Comparison of ENCODE assay signal across 11 mouse cellular contexts in genomic region chr11:75409679-75410575, GRCm38 (mm10). TPM values are rescaled to one million over a fixed set of nuclear protein-coding genes. Genes with fewer than 3 reads are reported as not detected.
DNase-seq lines count a peak whose midpoint lies in the region; ATAC-seq and TF ChIP-seq lines count a peak whose summit lies in the region.
"Had no signal": no experiment of that assay in that cellular context is flagged by ENCODE, and none has a peak within 500 bp of the region (broad histone marks: within the 10 kb centered on the region; RNA-seq: fewer than 3 reads in every experiment).

No protein-coding gene starts in this region.

- no peaks in the 10 kb centered on the region for H3K27me3 ChIP-seq in heart, postnatal 0 days (ENCODE audit: control insufficient read depth, insufficient read depth, low read length)
- H3K27me3 ChIP-seq in kidney, embryonic 14.5 days (ENCODE audit: control insufficient read depth, insufficient read depth, low read length): no peaks in the 10 kb centered on the region
- no peaks in the 10 kb centered on the region for H3K27me3 ChIP-seq in stomach, postnatal 0 days (ENCODE audit: control insufficient read depth, insufficient read depth, low read length)
- no peaks in the 10 kb centered on the region for H3K27me3 ChIP-seq in intestine, embryonic 15.5 days (replicated peaks)

- H3K4me1 ChIP-seq in heart, postnatal 0 days (ENCODE audit: control insufficient read depth, insufficient read depth): no peaks in the 10 kb centered on the region
- no peaks in the 10 kb centered on the region for H3K4me1 ChIP-seq in kidney, embryonic 14.5 days (ENCODE audit: control insufficient read depth, insufficient read depth, low read length)
- no peaks in the 10 kb centered on the region for H3K4me1 ChIP-seq in stomach, postnatal 0 days (replicated peaks; ENCODE audit: control insufficient read depth, insufficient read depth)
- no peaks in the 10 kb centered on the region for H3K4me1 ChIP-seq in intestine, embryonic 15.5 days (replicated peaks)

- H3K4me3 ChIP-seq in heart, postnatal 0 days (ENCODE audit: low read depth, low read length): no peak overlapping the region
- no peak overlapping the region for H3K4me3 ChIP-seq in kidney, embryonic 14.5 days (ENCODE audit: low read length)
- no peak overlapping the region for H3K4me3 ChIP-seq in stomach, postnatal 0 days (ENCODE audit: low read depth, low read length)
- H3K4me3 ChIP-seq in intestine, embryonic 15.5 days (replicated peaks): no peak overlapping the region

- H3K4me2 ChIP-seq in heart, postnatal 0 days (ENCODE audit: low read depth, low read length): no peak overlapping the region
- H3K4me2 ChIP-seq in kidney, embryonic 14.5 days (replicated peaks; ENCODE audit: low read depth, low read length): no peak overlapping the region
- no peak overlapping the region for H3K4me2 ChIP-seq in stomach, postnatal 0 days (replicated peaks; ENCODE audit: low read depth)
- H3K4me2 ChIP-seq in intestine, embryonic 15.5 days (replicated peaks): no peak overlapping the region
- H3K4me2 ChIP-seq: lung, embryonic 14.5 days had no signal

- no peak for ATAC-seq in heart, postnatal 0 days (ENCODE audit: insufficient read depth, low read depth)
- peak; percentile 61 for ATAC-seq in CD4-positive, CD25-positive, alpha-beta regulatory T cell, adult 4 months
- ATAC-seq in kidney, embryonic 14.5 days (ENCODE audit: low FRiP score, low TSS enrichment): no peak
- 0 out of 2 replicates have a peak, but pooled peaks have one; percentile 29 for ATAC-seq in stomach, postnatal 0 days (ENCODE audit: low FRiP score, low TSS enrichment)
- ATAC-seq in intestine, embryonic 15.5 days: no peak

- WGBS in heart, postnatal 0 days: 68% methylated on average over 17 of the region's 17 CpGs
- WGBS in kidney, embryonic 14.5 days: 65% methylated on average over 17 of the region's 17 CpGs
- WGBS in stomach, postnatal 0 days: 70% methylated on average over 17 of the region's 17 CpGs
- WGBS in intestine, embryonic 15.5 days: 69% methylated on average over 17 of the region's 17 CpGs

- TF ChIP-seq EP300 in heart, postnatal 0 days (IDR thresholded peaks at IDR 0.05; ENCODE audit: low read depth): no peak
- no peak for TF ChIP-seq EP300 in stomach, postnatal 0 days (optimal IDR thresholded peaks at IDR 0.05)

- H3K9me3 ChIP-seq in heart, postnatal 0 days (replicated peaks; ENCODE audit: control insufficient read depth, low read length): no peaks in the 10 kb centered on the region
- no peaks in the 10 kb centered on the region for H3K9me3 ChIP-seq in kidney, embryonic 14.5 days (ENCODE audit: control insufficient read depth, low read length)
- H3K9me3 ChIP-seq in stomach, postnatal 0 days (ENCODE audit: control insufficient read depth, low read length): no peaks in the 10 kb centered on the region
- H3K9me3 ChIP-seq in intestine, embryonic 15.5 days: no peaks in the 10 kb centered on the region

- TF ChIP-seq CTCF in heart, postnatal 0 days (IDR thresholded peaks at IDR 0.05; ENCODE audit: low read depth): no peak
- no peak for TF ChIP-seq CTCF in stomach, postnatal 0 days (IDR thresholded peaks at IDR 0.05; ENCODE audit: low read depth)

- peak overlapping the region; percentile 35; the same call in 1 of the 2 replicates for H3K27ac ChIP-seq in heart, postnatal 0 days (ENCODE audit: low read depth)
- H3K27ac ChIP-seq in kidney, embryonic 14.5 days (ENCODE audit: low read depth, low read length): peak overlapping the region; percentile 1; the same call in 1 of the 2 replicates
- no peak overlapping the region for H3K27ac ChIP-seq in stomach, postnatal 0 days (replicated peaks)
- no peak overlapping the region for H3K27ac ChIP-seq in intestine, embryonic 15.5 days

- H3K36me3 ChIP-seq in heart, postnatal 0 days (replicated peaks; ENCODE audit: control insufficient read depth, insufficient read depth, low read length): 0 out of 2 replicates have a peak, but pooled peaks cover under 1% of the 10 kb centered on the region
- H3K36me3 ChIP-seq in kidney, embryonic 14.5 days (ENCODE audit: control insufficient read depth, insufficient read depth, low read length): 0 out of 2 replicates have a peak, but pooled peaks cover 3% of the 10 kb centered on the region
- H3K36me3 ChIP-seq in stomach, postnatal 0 days (ENCODE audit: control insufficient read depth, insufficient read depth, low read length): no peaks in the 10 kb centered on the region
- H3K36me3 ChIP-seq in intestine, embryonic 15.5 days: no peaks in the 10 kb centered on the region

- no peak for DNase-seq in heart, postnatal 0 days (ENCODE audit: low spot score)
- no peak for DNase-seq in heart, adult 9 months (ENCODE audit: low spot score in 2 of 2)
- no peak for DNase-seq in stomach, postnatal 0 days (ENCODE audit: low spot score)
- no peak for DNase-seq in cerebellum, adult 18-20 months
- no peak for DNase-seq in gastrocnemius, postnatal 10 days
- DNase-seq: heart, postnatal 10 days; lung, embryonic 14.5 days; right cerebral cortex, adult 18-20 months had no signal

- H3K9ac ChIP-seq in heart, postnatal 0 days (replicated peaks; ENCODE audit: low read depth, low read length): no peak overlapping the region
- no peak overlapping the region for H3K9ac ChIP-seq in kidney, embryonic 14.5 days (ENCODE audit: low read depth, low read length)
- no peak overlapping the region for H3K9ac ChIP-seq in stomach, postnatal 0 days (ENCODE audit: low read length)
- no peak overlapping the region for H3K9ac ChIP-seq in intestine, embryonic 15.5 days
- H3K9ac ChIP-seq: lung, embryonic 14.5 days had no signal

RNA-seq across cellular contexts. Expression of gene Serpinf1, which starts 12.6 kb away (rescaled TPM):
- total RNA-seq in heart, postnatal 0 days (2014; rRNA removed; ENCODE audit: low replicate concordance): 27.3 and 112 TPM in 2 replicates
- 20.4 and 24.4 TPM in 2 replicates for polyA plus RNA-seq in heart, postnatal 0 days (2015; fragmentation: Nextera tagmentation; extraction: Ambion mirVana)
- 1 to 10 TPM; 3.4 to 6.9 TPM for polyA plus RNA-seq in CD4-positive, CD25-positive, alpha-beta regulatory T cell, adult 4 months (2017; shearing (Covaris generic))
- polyA plus RNA-seq in kidney, embryonic 14.5 days (2014; fragmentation: Nextera tagmentation; extraction: Ambion mirVana): 118 and 120 TPM in 2 replicates
- polyA plus RNA-seq in stomach, postnatal 0 days (2015; fragmentation: Nextera tagmentation; extraction: Ambion mirVana): 53.7 and 69.1 TPM in 2 replicates
- 41.1 and 48.0 TPM in 2 replicates for polyA plus RNA-seq in intestine, embryonic 15.5 days (2015; fragmentation: Nextera tagmentation; extraction: Ambion mirVana)
- total RNA-seq in gastrocnemius, postnatal 10 days (2021): 100 to 1,000 TPM; 134 to 239 TPM

RNA-seq across cellular contexts. Expression of gene Serpinf2, which starts 29.5 kb away (rescaled TPM):
- total RNA-seq in heart, postnatal 0 days (2014; rRNA removed; ENCODE audit: low replicate concordance): 1.2 and 2.4 TPM in 2 replicates
- polyA plus RNA-seq in heart, postnatal 0 days (2015; fragmentation: Nextera tagmentation; extraction: Ambion mirVana): not detected in 2 replicates
- polyA plus RNA-seq in CD4-positive, CD25-positive, alpha-beta regulatory T cell, adult 4 months (2017; shearing (Covaris generic)): under 1 TPM in 1 of 2 experiments, not detected in 1; 0.32 TPM
- 3.9 and 8.4 TPM in 2 replicates for polyA plus RNA-seq in kidney, embryonic 14.5 days (2014; fragmentation: Nextera tagmentation; extraction: Ambion mirVana)
- 17.8 and 19.7 TPM in 2 replicates for polyA plus RNA-seq in stomach, postnatal 0 days (2015; fragmentation: Nextera tagmentation; extraction: Ambion mirVana)
- 20.4 and 26.4 TPM in 2 replicates for polyA plus RNA-seq in intestine, embryonic 15.5 days (2015; fragmentation: Nextera tagmentation; extraction: Ambion mirVana)
- total RNA-seq in gastrocnemius, postnatal 10 days (2021): under 1 TPM in 1 of 2 experiments, not detected in 1; 0.56 TPM
- total RNA-seq: heart, postnatal 10 days had no signal

RNA-seq across cellular contexts. Expression of gene Wdr81, which starts 44.6 kb away (rescaled TPM):
- 11.8 and 12.0 TPM in 2 replicates for total RNA-seq in heart, postnatal 0 days (2014; rRNA removed; ENCODE audit: low replicate concordance)
- 2.0 and 2.2 TPM in 2 replicates for polyA plus RNA-seq in heart, postnatal 0 days (2015; fragmentation: Nextera tagmentation; extraction: Ambion mirVana)
- 1 to 10 TPM; 6.3 to 9.9 TPM for polyA plus RNA-seq in CD4-positive, CD25-positive, alpha-beta regulatory T cell, adult 4 months (2017; shearing (Covaris generic))
- polyA plus RNA-seq in kidney, embryonic 14.5 days (2014; fragmentation: Nextera tagmentation; extraction: Ambion mirVana): 2.8 and 4.8 TPM in 2 replicates
- polyA plus RNA-seq in stomach, postnatal 0 days (2015; fragmentation: Nextera tagmentation; extraction: Ambion mirVana): 2.6 and 2.7 TPM in 2 replicates
- 6.1 and 7.0 TPM in 2 replicates for polyA plus RNA-seq in intestine, embryonic 15.5 days (2015; fragmentation: Nextera tagmentation; extraction: Ambion mirVana)
- total RNA-seq in gastrocnemius, postnatal 10 days (2021): 1 to 10 TPM; 7.2 to 7.9 TPM

RNA-seq across cellular contexts. Expression of gene Tlcd2, which starts 51.6 kb away (rescaled TPM):
- total RNA-seq in heart, postnatal 0 days (2014; rRNA removed; ENCODE audit: low replicate concordance): 9.2 and 25.3 TPM in 2 replicates
- 14.2 and 16.9 TPM in 2 replicates for polyA plus RNA-seq in heart, postnatal 0 days (2015; fragmentation: Nextera tagmentation; extraction: Ambion mirVana)
- 1 to 10 TPM; 8.8 to 9.0 TPM for polyA plus RNA-seq in CD4-positive, CD25-positive, alpha-beta regulatory T cell, adult 4 months (2017; shearing (Covaris generic))
- 20.7 and 21.0 TPM in 2 replicates for polyA plus RNA-seq in kidney, embryonic 14.5 days (2014; fragmentation: Nextera tagmentation; extraction: Ambion mirVana)
- polyA plus RNA-seq in stomach, postnatal 0 days (2015; fragmentation: Nextera tagmentation; extraction: Ambion mirVana): 16.0 and 17.2 TPM in 2 replicates
- polyA plus RNA-seq in intestine, embryonic 15.5 days (2015; fragmentation: Nextera tagmentation; extraction: Ambion mirVana): 17.7 and 20.3 TPM in 2 replicates
- total RNA-seq in gastrocnemius, postnatal 10 days (2021): 10 to 100 TPM; 13.5 to 14.9 TPM

Comparison
In these comparisons a context has a peak if more than half of its experiments do, and no peak if none do; other contexts are left out.
1. ATAC-seq: peak in CD4-positive, CD25-positive, alpha-beta regulatory T cell, adult 4 months (single experiment) and stomach, postnatal 0 days (single experiment); none in heart, postnatal 0 days (single experiment), kidney, embryonic 14.5 days (single experiment) and intestine, embryonic 15.5 days (single experiment).
2. H3K27ac ChIP-seq: peak in heart, postnatal 0 days (single experiment) and kidney, embryonic 14.5 days (single experiment); none in stomach, postnatal 0 days (single experiment) and intestine, embryonic 15.5 days (single experiment).